Mouse (Mus musculus) heart, postnatal 4 days (tissue): ENCODE results near the gene E2f4. TPM values are rescaled to one million over a fixed set of nuclear protein-coding genes. Genes with fewer than 3 reads are reported as not detected.

Experiments used
- DNase-seq: peaks from one replicate; pipeline ENCODE4 v3.0.0; 2021
- total RNA-seq, 2 experiments: library from RNA; stranded (reverse); gene quantifications; 2 replicates each; pipeline ENCODE4 v1.2.3; 2021

Gene E2f4
- total RNA-seq, 2 experiments from 2014 or later: 29.5 to 32.4 TPM

DNA sequence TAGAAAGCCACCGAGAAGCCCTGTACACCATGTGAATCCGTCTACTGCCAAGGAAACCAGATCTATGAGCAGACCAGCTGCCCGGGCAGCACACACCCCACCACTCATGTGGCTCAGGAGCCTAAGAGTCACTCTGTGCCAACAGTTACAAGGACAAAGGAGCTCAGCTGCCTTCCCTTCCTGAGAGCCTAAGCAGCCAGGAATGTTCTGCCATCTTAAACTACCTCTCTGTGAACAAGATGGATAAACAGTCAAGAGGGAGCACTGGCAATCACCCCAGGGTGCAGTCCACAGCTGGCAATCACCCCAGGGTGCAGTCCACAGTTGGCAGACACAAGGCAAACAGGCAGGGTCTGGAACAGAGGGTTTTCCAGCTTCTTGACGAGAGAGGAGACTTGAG, 20.5 kb downstream of the E2f4 start:
- DNase-seq: no peak

DNA sequence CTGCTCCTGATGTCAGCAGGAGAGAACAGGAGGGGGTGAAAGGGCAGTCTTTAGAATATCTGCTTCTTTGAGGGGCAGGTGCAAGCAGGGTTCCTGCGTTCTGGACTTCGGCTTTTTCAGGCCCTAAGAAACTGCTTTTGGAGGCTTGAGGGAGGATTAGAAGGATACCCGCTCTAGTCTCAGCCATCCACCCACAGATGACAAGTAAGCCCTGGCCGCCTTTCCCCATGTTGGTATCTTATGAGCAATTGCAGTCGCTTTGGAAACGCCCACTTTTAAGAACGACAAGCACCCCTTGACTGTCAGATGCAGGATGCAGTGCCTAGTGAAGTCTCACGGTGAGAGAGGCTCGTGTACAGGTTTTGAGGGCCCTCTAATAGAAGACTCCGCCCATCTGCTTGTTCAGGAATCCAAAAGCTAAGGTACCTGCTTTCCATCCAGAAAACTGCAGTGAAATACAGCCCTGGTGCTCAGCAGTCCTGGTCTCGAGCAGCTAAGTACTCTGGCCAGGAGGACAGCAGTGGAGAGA, 21.3 kb downstream of the E2f4 start:
- DNase-seq: no peak

DNA sequence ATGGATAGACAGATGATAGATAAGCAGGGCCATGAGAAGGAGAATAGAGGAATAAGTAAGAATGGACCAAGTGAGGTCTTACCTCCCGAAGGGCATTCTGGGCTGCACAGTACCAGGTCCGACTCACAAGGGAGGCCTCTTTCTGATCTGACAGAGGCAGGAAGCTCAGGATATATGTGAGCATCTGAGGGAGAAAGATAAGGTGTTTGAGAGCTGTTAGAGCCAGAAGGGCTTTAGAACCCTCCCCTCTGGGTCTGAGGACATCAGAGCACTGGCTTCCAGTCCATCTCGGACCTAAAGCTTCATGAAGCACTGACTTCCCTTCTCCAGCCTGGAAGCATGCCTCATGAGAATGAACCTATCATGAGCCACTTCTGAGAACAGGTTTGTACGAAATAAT, 25.7 kb downstream of the E2f4 start:
- DNase-seq: no peak

DNA sequence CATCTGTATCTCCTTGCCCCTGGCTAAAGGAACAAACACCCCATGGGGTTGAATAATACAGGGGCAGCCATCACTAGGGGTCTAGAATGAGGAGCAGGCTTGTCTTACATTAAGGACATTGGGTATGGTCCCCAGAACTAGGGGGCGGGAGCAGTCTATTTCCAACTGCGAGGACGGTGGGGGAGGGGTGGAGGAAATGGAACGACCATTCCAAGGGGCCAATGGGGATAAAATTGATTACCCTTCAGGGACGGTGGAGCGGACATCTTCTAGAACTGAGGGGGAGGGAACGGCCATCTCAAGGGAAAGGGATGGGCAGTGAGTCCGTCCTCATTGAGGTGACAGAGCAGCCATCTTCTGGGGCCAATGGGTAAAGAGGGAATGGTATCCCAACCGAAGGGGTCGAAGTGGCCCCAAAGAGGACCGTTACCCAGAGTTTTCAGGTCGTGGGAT, 28.2 kb downstream of the E2f4 start:
- DNase-seq: no peak

DNA sequence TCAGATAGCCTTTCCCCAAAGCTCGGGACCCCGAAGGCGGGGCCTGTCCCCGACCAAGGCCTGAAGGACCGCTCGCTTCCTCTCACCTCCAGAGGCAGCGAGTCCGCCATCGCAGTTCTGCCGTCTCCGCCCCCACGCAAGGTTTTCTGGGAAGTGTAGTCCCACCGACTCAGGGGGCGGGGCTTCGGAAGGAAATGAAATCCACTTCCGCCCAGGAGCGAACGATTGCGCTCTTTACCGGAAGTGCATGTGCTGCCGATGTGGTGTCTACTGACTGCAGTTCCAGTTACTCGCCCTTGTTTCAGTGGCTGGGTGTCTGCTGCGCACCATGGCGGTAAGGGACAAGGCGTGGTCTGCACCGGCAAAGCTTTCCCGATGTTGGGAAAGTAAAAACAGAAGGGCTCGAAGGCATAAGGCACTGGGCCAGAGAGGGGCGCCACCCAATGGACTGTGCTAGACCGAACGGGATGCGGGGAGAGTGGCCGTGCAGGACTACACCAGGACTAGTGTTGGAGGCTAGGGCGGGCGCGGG, 28.7 kb downstream of the E2f4 start, which contains the start of the genes Lrrc29 and Tmem208:
Lrrc29 (minus strand) TSS at position 138 of the 532 bp plus-strand sequence.
Tmem208 (plus strand) TSS at position 214 of the 532 bp plus-strand sequence.
- DNase-seq: peak; percentile 98

DNA sequence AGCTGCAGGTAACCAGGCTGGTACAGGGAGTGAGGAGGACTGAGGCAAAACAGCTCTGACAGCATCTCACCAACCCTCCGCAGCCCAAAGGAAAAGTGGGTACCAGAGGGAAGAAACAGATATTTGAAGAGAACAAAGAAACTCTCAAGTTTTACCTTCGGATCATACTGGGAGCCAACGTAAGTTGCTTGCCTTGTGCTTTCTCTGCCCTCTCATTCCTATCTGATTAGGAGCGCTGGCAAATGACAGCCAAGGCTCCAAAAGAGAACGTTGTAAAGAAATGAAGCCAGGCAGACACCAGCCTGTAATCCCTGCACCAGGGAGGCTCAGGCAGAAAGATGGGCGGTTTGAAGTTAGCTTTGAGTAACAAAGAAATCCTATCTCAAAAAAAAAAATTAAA, 29.5 kb downstream of the E2f4 start:
- DNase-seq: no peak

DNA sequence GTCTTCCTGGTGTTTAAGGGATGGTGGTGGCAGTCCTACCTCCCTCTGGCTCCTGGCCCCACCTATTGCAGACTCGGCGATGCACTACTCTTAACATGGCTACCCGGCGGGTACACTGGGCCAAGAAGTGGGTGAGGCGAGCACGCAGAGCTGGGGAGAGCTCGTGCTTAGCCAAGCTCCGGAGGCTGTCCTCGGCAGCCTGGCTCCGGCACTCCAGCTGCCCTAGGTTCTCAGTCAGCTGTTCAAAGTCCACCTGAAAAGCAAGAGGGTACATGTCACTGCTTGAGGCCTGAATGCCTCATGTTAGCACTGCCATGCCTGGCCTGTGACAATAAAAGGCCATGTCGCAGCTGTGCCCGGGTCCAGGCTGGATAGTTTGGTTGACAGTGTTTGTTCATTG, 32.9 kb downstream of the E2f4 start:
- DNase-seq: no peak

DNA sequence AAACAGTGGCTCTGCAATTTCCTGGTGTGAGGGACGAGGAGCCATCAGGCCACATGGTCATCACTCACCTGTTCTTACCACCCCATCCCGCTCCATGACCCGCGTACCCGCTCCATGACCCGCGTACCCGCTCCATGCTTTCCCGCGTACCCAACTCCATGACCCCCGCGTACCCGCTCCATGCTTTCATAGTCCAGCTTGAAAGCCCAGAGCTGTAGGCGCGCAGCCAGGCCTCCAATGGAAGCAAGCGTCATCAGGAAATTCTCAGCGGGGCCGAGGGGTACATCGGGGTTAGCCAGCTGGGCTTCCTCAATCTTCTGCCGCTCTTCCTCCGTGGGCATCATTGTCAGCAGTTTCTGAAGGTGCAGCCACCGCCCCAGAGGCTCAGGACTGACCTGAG, 34.0 kb downstream of the E2f4 start:
- DNase-seq: no peak

DNA sequence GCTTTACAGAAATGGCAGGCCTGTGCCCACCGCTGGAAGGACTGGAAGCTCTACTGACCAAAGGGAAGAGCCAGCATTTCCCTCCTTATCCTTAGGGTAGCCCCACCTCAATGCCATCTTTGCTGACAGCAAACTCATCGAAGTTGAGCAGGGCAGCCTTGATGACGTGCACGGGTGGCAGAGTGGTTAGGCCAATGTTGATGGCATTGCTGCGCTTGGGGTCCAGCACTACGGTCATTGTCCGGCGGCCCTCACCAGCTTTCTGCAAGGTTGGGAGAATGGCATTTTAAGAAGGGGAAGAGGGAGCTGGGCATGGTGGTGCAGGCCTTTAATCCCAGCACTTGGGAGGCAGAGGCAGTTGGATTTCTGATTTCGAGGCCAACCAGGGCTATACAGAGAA, 34.5 kb downstream of the E2f4 start:
- no peak for DNase-seq

DNA sequence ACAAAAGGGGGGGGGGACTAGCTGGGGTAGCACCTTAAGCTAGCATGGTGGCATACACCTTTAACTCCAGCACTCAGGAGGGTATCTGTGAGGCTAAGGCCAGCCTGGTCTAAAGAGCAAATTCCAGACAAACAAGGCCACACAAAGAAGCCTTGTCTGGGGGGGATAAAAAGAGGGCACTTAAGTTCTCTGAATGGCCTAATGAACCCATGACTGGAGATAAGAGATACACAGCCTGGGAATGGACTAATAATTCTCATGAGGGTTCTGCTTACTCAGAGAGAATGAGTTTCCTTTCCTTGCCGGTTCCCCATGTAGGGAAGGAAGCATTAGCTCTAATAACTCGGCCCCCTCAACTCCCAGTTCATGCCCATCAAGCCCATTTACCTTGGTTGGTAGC, 35.1 kb downstream of the E2f4 start:
- no peak for DNase-seq

DNA sequence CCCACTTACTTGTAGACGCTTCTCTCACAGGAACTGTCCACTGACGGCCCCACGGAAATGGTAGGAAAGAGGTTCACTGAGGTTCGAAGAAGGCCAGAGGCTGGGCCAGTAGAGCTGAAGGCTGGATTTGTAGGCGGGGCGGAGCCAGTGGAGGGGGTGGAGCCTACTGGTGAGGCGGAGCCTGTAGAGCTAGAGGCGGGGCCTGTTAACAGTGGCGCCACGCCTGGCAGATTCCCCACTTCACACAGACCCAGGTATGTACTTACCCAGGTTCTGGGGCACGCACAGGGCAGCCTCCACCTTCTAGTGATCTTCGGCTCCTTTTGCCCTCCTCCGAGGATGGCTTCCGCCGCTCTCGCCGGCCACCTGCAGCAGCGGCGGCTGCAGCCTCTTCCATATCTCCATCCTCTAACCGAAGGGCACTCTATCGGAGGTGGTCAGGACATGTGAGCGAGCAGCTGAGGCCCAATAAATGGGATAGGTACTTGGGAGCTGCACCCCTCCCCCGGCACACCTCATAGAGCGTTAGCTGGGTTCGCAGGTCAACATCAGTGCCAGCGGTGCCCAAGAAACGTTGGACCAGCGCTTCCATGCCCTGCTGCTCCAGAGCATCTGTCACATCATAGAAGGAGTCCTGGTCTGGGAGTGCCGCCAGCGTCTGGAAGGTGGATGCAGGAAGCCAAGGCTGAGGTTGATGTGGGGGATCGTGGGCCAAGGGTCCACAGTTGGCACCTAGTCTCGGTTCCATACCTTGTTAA, 39.1 kb downstream of the E2f4 start:
- no peak for DNase-seq

DNA sequence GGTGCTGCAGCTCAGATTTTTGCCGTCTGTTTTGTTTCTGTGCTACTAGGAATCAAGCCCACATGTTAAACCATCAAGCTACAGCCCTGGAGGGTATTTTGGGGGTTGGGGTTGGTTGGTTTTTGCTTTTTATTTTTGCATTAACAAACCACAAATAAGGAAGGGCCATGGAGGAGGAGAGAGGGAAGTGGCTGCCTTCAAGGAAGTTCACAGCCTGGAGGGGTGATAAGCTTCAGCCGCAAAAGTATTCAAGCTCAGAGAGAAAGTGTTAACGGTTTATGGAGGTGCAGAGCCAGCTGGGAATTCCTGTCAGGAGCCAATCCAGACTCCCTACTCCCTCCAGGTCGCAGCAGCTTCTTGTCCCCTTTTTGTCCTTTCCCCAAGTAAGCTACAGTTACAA, 41.5 kb downstream of the E2f4 start:
- DNase-seq: no peak

DNA sequence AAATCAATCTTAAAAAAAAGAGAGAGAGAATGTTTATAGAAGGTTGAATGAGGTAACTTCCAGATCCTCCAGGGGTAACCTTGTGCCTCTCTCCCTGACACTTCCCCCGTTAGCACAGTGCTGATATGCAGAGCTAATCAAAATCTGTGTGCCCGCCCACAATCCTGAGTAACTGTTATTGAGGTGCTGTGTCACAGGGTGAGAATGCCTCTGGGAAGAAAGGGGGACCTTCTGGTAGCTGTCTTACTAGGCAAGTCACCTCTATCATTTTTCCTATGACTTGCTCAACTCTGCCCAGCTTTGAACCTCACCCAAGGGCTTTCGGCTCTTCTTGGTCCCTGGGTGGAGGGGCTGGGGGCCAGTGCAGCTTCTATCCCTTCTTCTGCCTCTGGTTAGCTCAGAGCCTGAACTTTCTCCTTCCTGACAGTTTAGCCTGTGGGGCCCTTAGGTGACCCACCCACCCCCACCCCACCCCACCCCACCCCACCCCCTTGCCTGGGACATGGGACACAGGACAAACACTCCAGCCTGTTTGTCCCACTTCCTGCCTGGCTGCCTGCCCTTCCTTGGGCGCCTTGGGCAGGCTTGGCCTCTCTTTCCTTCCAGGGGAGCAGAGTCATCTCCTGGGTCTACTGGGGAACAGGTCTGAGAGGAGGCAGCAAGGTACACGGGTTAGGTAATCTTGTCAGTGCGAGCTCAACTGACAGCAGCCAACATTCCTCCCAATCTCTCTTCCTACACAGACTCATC, 42.6 kb downstream of the E2f4 start:
- no peak for DNase-seq

DNA sequence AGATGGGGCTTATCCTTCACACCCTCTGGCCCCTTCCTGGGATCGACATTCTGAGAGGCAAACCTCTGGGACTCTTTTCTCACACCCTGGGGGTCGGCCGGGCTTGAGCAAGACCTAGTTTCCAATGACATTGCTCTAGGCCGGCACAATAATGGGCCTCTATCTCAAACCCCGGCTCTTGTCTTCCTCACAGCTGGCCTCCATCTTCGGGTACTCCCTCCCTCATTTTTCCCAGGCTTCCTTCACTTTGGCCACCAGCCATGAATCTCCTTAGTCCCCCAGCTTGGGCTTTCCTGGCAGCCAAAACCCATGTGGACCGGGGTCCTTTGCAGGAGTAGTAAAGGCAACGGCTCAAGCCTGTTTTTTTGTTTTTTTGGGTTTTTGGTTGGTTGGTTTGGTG, 43.9 kb downstream of the E2f4 start:
- DNase-seq: peak; percentile 46

DNA sequence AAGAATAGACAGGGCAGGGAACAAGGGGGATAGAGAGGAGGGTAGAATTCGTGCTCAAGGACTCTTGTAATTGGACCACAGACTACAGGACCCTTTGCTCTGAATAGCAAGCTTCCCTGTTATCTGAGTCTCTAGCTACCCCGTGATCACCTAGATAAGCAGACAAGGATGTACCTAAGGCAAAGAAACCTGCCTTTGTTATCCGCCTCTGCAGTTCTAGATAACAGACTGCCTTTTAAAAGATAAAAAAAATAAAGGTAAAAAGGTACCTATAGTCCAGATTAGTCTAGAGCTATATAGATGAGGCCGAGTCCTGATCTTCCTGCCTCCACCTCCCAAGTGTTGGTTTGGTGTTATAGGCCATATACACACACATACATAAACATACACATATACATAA, 45.3 kb downstream of the E2f4 start:
- DNase-seq: no peak

DNA sequence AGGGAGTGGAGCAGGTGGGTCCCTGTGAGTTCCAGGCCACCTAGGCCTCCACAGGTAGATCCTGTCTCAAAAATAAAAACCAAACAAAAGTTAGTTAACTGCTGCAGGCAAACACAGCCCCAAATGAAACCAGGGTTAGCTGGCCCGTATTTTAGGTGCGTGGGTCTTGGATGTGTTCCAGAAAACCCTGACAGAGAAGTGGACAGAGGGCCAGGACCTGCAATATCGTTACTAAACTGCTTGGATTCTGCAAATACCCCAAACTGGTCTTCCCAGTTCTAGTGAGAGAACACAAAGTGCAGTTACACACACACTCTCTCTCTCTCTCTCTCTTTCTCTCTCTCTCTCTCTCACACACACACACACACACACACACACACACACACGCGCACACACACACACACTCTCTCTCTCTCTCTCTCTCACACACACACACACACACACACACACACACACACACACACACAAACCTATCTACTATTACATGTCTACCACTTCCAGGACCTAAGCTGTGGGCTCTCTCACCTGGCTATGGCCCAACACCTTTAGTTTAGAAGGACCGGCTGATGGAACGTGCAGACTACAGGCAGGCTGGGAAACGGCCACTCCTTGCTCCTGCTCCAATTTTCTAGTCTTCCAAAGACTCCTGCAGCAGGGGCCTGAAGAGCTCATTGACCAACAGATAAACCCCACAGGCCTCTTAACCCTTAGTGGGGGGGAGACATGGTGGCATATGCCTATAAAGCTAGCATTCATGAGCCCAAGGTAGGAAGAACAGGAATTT, 46.5 kb downstream of the E2f4 start:
- no peak for DNase-seq

DNA sequence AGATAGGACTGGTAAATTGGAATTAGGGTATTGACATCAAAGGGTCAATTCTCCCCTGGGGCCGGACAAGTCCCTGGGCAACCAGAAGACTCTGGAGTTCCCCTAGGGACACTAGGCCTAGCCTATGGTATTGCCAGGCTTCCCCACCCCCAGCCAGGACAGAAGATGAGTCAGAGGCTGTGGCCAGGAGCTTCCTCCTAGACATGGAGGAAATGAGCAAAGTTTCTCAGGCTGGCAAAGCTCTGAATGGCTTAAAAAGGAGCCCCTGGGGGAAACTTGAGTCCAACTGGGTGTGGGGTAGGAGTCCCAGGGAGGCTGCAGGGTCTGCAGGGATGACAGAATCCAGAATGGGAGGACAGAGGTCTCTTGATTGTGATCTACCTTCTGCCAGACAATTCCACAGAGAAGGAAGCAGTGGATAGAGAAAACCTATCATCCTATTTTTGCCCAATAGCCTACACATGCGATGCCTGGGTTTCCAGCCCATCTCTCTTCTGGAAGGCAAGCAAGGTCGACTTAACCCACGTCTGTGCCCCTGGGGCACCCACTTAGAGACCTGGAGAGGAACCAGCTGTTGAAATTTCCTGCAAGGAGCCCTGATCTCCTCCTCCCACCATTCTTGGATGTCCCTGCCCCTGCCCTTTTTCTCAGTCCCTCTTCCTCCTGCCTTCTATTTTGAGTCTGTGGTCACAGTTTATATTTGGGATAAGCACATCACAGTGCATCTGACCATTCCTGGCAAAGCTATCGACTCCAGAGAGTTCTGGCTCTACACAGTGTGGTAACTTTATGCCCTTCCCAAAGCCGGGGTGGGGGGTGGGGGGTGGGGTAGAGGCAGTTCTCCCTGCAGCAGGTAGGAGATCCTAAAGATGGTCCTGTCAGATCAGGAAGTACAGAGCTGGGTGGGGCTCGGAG, 47.9 kb downstream of the E2f4 start:
- DNase-seq: no peak

DNA sequence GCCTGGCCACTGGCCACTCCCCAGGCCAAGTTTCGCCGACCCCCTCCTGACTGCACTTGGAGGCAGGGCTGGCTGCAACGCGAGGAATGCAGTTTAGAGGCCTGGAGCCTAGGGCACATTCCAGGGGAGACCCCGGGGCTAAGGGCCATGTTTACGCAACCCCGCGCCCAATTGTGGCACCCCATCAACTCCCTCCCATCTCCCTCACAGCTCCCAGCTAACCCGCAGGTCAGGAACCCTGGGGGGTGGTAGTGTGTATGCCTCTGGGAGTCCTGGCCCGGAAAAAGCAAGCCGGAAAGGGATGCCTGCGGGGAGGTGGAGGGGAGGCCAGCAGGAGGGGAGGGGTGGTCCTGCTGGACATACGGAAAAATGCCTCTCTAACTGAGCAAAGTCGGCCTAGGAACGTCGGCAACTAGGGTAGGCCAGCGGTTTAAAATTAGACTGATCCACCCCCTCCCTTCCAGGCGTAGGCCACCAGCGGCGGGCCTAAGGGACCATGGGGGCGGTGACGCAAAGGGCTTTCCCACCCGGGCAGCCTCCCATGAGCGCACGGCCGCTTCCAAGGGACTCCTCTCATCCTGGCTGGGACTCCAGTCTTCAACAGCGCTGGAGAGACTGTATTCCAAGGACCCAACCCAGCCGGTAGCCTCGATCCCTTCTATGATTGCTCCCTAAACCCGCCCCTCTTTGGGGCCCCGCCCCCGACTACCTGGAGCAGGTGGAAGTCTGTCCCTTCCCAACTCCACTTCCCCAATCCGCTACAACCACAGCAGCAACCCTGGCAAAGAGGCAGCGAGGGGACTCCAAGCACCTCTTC, 49.4 kb downstream of the E2f4 start:
- peak; percentile 86 for DNase-seq

DNA sequence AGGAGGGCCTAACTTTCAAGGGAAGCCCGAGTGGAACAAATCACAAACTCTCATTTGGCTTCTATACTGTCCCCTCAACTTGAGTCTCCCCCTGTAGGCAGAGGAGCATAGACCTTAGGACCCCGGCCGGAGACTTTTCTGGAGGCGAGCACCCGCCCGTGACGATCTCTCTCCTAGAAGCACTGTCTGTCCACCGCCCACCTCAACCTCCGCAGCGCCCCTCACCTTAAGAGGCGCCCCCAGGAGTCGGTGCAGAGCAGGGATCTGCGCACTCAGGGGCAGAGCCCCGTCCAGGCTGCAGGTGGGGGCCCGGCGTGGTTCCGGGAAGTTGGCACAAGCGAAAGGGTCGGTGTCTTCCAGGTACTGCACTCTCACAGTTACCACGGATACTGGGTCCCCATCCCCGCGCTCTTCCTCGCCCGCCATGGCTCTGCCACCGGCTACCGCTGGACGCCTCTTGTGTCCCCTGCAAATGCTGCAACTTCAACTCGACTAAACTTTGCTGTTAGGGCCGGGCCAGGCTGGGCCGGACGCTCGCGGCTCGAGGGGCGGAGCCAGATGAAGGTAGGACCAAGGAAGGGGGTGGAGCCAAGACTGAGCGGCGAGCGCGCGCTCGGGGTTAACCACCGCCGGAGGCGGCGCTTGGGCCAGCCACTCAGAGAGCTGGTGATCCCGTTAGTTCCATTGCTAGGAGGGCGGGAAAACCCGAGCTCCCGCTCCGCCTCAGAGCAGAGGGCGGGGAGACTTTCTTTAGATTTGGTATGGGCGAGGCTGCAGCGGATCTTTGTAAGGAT, 50.2 kb downstream of the E2f4 start, which contains the start of gene Fhod1:
Fhod1 (minus strand) TSS at position 526 of the 794 bp plus-strand sequence.
- peak; percentile 94 for DNase-seq
